Mouse (Mus musculus) MEL (cell line): ENCODE measurements at regions not wholly inside any gene's neighbourhood (a gene's known extent, or its start where the extent isn't known, plus 50 kb on each side); places are given as distances from the start of the nearest gene placed in this dataset.

Experiments
- DNase-seq: peaks from one replicate; pipeline ENCODE4 v3.0.0; 2011; ENCODE audit warnings: low read depth, low spot score
- H3K27ac ChIP-seq: 2 replicates; pipeline ENCODE4 v1.5.1; 2012; ENCODE audit warnings: low read depth, mild to moderate bottlenecking, control low read depth, low read length, moderate library complexity; ENCODE audit not compliant: control insufficient read depth
- H3K27me3 ChIP-seq, 2 experiments: fragments of 150-350 bp in 1 of 2; sonication (generic) in 1 of 2; 2 replicates each; pipeline ENCODE4 v1.6.1; 2012; ENCODE audit warnings: low read length in 2 of 2, mild to moderate bottlenecking in 2 of 2, improper control_type of control experiment in 1 of 2, moderate library complexity in 1 of 2; ENCODE audit not compliant: insufficient read depth in 2 of 2, control insufficient read depth in 1 of 2
- H3K36me3 ChIP-seq, 2 experiments: 2 replicates each; pipeline ENCODE4 v1.6.1; 2012 to 2014; ENCODE audit warnings: low read length in 2 of 2, improper control_type of control experiment in 1 of 2, inconsistent platforms in 1 of 2, mild to moderate bottlenecking in 1 of 2; ENCODE audit not compliant: insufficient read depth in 2 of 2, control insufficient read depth in 1 of 2
- H3K4me1 ChIP-seq, 2 experiments: fragments of 150-350 bp in 1 of 2; sonication (generic) in 1 of 2; 2 replicates each; pipeline ENCODE4 v1.6.1; 2012; ENCODE audit warnings: low read length in 2 of 2, improper control_type of control experiment in 1 of 2, mild to moderate bottlenecking in 1 of 2; ENCODE audit not compliant: insufficient read depth in 2 of 2, control insufficient read depth in 1 of 2
- H3K4me3 ChIP-seq, 2 experiments: fragments of 150-350 bp in 1 of 2; sonication (generic) in 1 of 2; 2 replicates each; pipeline ENCODE4 v1.5.1; 2012; ENCODE audit warnings: low read depth in 2 of 2, low read length in 2 of 2, mild to moderate bottlenecking in 2 of 2, moderate library complexity in 2 of 2, control low read depth in 1 of 2, improper control_type of control experiment in 1 of 2; ENCODE audit not compliant: control insufficient read depth in 1 of 2, insufficient read depth in 1 of 2
- H3K79me2 ChIP-seq: 2 replicates; pipeline ENCODE4 v1.6.1; 2012; ENCODE audit warnings: mild to moderate bottlenecking, low read length, moderate library complexity; ENCODE audit not compliant: control insufficient read depth, poor library complexity, insufficient read depth
- H3K9ac ChIP-seq: 2 replicates; pipeline ENCODE4 v1.6.1; 2012; ENCODE audit warnings: low read depth, mild to moderate bottlenecking, control low read depth, low read length, moderate library complexity; ENCODE audit not compliant: control insufficient read depth, poor library complexity, severe bottlenecking
- H3K9me3 ChIP-seq: fragments of 150-350 bp; sonication (generic); replicated peaks from 2 replicates; pipeline ENCODE4 v1.6.1; 2012; ENCODE audit warnings: mild to moderate bottlenecking, low read length, improper control_type of control experiment, moderate library complexity; ENCODE audit not compliant: insufficient read depth
- CHD1 ChIP-seq: IDR thresholded peaks from 2 replicates; pipeline ENCODE4 v1.6.1; 2012; ENCODE audit warnings: low read depth, mild to moderate bottlenecking, inconsistent platforms, low read length, improper control_type of control experiment
- CHD2 ChIP-seq: IDR thresholded peaks from 2 replicates; pipeline ENCODE4 v1.6.1; 2011; ENCODE audit warnings: low read length, improper control_type of control experiment
- CTCF ChIP-seq, 3 experiments: IDR thresholded peaks in 2 of 3; conservative IDR thresholded peaks in 1 of 3; 2 replicates each; pipeline ENCODE4 v1.5.1; 2011 to 2012; ENCODE audit warnings: low read length in 3 of 3, low read depth in 2 of 3, mild to moderate bottlenecking in 2 of 3, improper control_type of control experiment in 1 of 3, inconsistent platforms in 1 of 3, mixed read lengths in 1 of 3, moderate library complexity in 1 of 3; ENCODE audit not compliant: control insufficient read depth in 1 of 3, insufficient read depth in 1 of 3, poor library complexity in 1 of 3, severe bottlenecking in 1 of 3
- E2F4 ChIP-seq: IDR thresholded peaks from 2 replicates; pipeline ENCODE4 v1.6.1; 2011; ENCODE audit warnings: low read depth, low read length, improper control_type of control experiment, borderline replicate concordance
- GABPA ChIP-seq: IDR thresholded peaks from 2 replicates; pipeline ENCODE4 v1.6.1; 2012; ENCODE audit warnings: low read depth, mild to moderate bottlenecking, inconsistent platforms, low read length, improper control_type of control experiment, moderate library complexity
- GATA1 ChIP-seq: IDR thresholded peaks from 2 replicates; pipeline ENCODE4 v1.6.1; 2011; ENCODE audit warnings: low read depth, low read length, improper control_type of control experiment
- KAT2A ChIP-seq: conservative IDR thresholded peaks from 2 replicates; pipeline ENCODE4 v1.6.1; 2012; ENCODE audit warnings: low read depth, low read length, improper control_type of control experiment, inconsistent platforms
- MAX ChIP-seq: IDR thresholded peaks from 2 replicates; pipeline ENCODE4 v1.6.1; 2011; ENCODE audit warnings: low read length, improper control_type of control experiment
- MAZ ChIP-seq: IDR thresholded peaks from 2 replicates; pipeline ENCODE4 v1.6.1; 2012; ENCODE audit warnings: low read depth, mild to moderate bottlenecking, inconsistent platforms, low read length, improper control_type of control experiment
- MEF2A ChIP-seq: IDR thresholded peaks from 2 replicates; pipeline ENCODE4 v1.6.1; 2014; ENCODE audit warnings: low read depth, mild to moderate bottlenecking, inconsistent platforms, low read length, improper control_type of control experiment; ENCODE audit not compliant: poor library complexity, insufficient replicate concordance, severe bottlenecking; ENCODE audit errors: extremely low read depth
- NELFE ChIP-seq: IDR thresholded peaks from 2 replicates; pipeline ENCODE4 v1.6.1; 2011; ENCODE audit warnings: low read depth, low read length, improper control_type of control experiment
- POLR2A ChIP-seq, 2 experiments: IDR thresholded peaks; 2 replicates each; pipeline ENCODE4 v1.6.1; 2011 to 2012; ENCODE audit warnings: low read length in 2 of 2, mild to moderate bottlenecking in 2 of 2, control low read depth in 1 of 2, improper control_type of control experiment in 1 of 2, low read depth in 1 of 2, moderate library complexity in 1 of 2; ENCODE audit not compliant: control insufficient read depth in 1 of 2, insufficient read depth in 1 of 2, poor library complexity in 1 of 2
- POLR2AphosphoS2 ChIP-seq: IDR thresholded peaks from 2 replicates; pipeline ENCODE4 v1.6.1; 2011; ENCODE audit warnings: low read length, improper control_type of control experiment
- SIN3A ChIP-seq: IDR thresholded peaks from 2 replicates; pipeline ENCODE4 v1.6.1; 2012; ENCODE audit warnings: low read length, improper control_type of control experiment, inconsistent platforms
- TAL1 ChIP-seq: IDR thresholded peaks from 2 replicates; pipeline ENCODE4 v1.6.1; 2012; ENCODE audit warnings: mild to moderate bottlenecking, inconsistent platforms, low read length, moderate library complexity, mixed read lengths
- UBTF ChIP-seq: IDR thresholded peaks from 2 replicates; pipeline ENCODE4 v1.6.1; 2012; ENCODE audit warnings: low read depth, mild to moderate bottlenecking, inconsistent platforms, low read length, improper control_type of control experiment, moderate library complexity, borderline replicate concordance; ENCODE audit not compliant: insufficient read depth
- USF1 ChIP-seq: IDR thresholded peaks from 2 replicates; pipeline ENCODE4 v1.6.1; 2014; ENCODE audit warnings: low read depth, mild to moderate bottlenecking, inconsistent platforms, low read length, improper control_type of control experiment, moderate library complexity
- ZC3H11A ChIP-seq: IDR thresholded peaks from 2 replicates; pipeline ENCODE4 v1.6.1; 2012; ENCODE audit warnings: low read depth, mild to moderate bottlenecking, inconsistent platforms, low read length, improper control_type of control experiment
- ZMIZ1 ChIP-seq: IDR thresholded peaks from 2 replicates; pipeline ENCODE4 v1.6.1; 2012; ENCODE audit warnings: low read depth, mild to moderate bottlenecking, inconsistent platforms, low read length, improper control_type of control experiment, moderate library complexity

GRCm38 (mm10) chr14:102372994-102373567, 609.4 kb downstream of the Kctd12 start:
- Histone ChIP-seq H3K27me3 (no peaks in the 10 kb centered on the region), H3K4me1 (no peaks in the 10 kb centered on the region), H3K36me3 (no peaks in the 10 kb centered on the region)
- no peak for TF ChIP-seq CTCF (IDR thresholded peaks at IDR 0.05 in 2 of 3, conservative IDR thresholded peaks at IDR 0.05 in 1 of 3; ENCODE audit: control insufficient read depth in 1 of 3, insufficient read depth in 1 of 3, low read depth in 2 of 3, low read length in 3 of 3, poor library complexity in 1 of 3, severe bottlenecking in 1 of 3)
- no peak for TF ChIP-seq SIN3A
- TF ChIP-seq CHD2, result no peak
- TF ChIP-seq POLR2AphosphoS2, result no peak
- no peak for TF ChIP-seq KAT2A
- no peak for TF ChIP-seq POLR2A (IDR thresholded peaks at IDR 0.05; ENCODE audit: control insufficient read depth in 1 of 2, insufficient read depth in 1 of 2, low read depth in 1 of 2, low read length in 2 of 2, poor library complexity in 1 of 2)
- no peak for TF ChIP-seq GABPA
- no peak for TF ChIP-seq E2F4
- TF ChIP-seq UBTF, result no peak
- TF ChIP-seq TAL1, result no peak
- TF ChIP-seq ZC3H11A, result no peak
- no peak for TF ChIP-seq ZMIZ1
- no peak for TF ChIP-seq NELFE
- no peak for TF ChIP-seq USF1
- TF ChIP-seq MAX, result no peak
- no peak for TF ChIP-seq GATA1
- TF ChIP-seq, all 39 proteins: peak for 0
- no peak overlapping the region for H3K27ac ChIP-seq
- no peak for DNase-seq
- H3K9ac ChIP-seq, result no peak overlapping the region
- no peak overlapping the region for H3K4me3 ChIP-seq
- no peaks in the 10 kb centered on the region for H3K79me2 ChIP-seq
- H3K9me3 ChIP-seq, result no peaks in the 10 kb centered on the region

- no peak overlapping the region for H3K27ac ChIP-seq
- no peaks in the 10 kb centered on the region for H3K79me2 ChIP-seq
- no peak for DNase-seq
- no peaks in the 10 kb centered on the region for H3K4me1 ChIP-seq
- no peaks in the 10 kb centered on the region for H3K36me3 ChIP-seq
- H3K27me3 ChIP-seq, result no peaks in the 10 kb centered on the region
- H3K4me3 ChIP-seq, result no peak overlapping the region
- no peak for TF ChIP-seq CHD2
- no peak for TF ChIP-seq CHD1
- no peak for TF ChIP-seq MEF2A
- no peak for TF ChIP-seq MAZ
- TF ChIP-seq, all 39 proteins: peak for 0
- Histone ChIP-seq H3K9me3 (no peaks in the 10 kb centered on the region), H3K9ac (no peak overlapping the region)
Measured at GRCm38 (mm10) chr14:102361589-102361988, 620.8 kb downstream of the Kctd12 start.
